Mouse (Mus musculus) Patski (cell line): Measurements from ENCODE around the gene Slc35g1. TPM values are rescaled to one million over a fixed set of nuclear protein-coding genes. Genes with fewer than 3 reads are reported as not detected.

Experiments used
- ATAC-seq: fragments of 100-300 bp; one replicate; pipeline ENCODE4 v1.8.0; 2021
- CTCF ChIA-PET: fragments of 350-600 bp; sonication (Branson Sonifier 250); formaldehyde crosslinking; loops from one replicate; lab custom pipeline; 2022; ENCODE audit warnings: inconsistent platforms; lab: Charles Lee
- POLR2A ChIA-PET: fragments of 350-600 bp; sonication (Branson Sonifier 250); formaldehyde crosslinking; loops from one replicate; lab custom pipeline; 2022; ENCODE audit warnings: antibody characterized with exemption, inconsistent platforms; lab: Charles Lee
- DNase-seq: peaks from one replicate; pipeline ENCODE4 v3.0.0-alpha.2; 2011; ENCODE audit warnings: low read depth, low spot score
- H3K27me3 ChIP-seq: fragments of 371-371 bp; one replicate; pipeline ENCODE4 v1.5.1; 2021
- CTCF ChIP-seq: fragments of 100-300 bp; IDR thresholded peaks from one replicate; pipeline ENCODE4 v1.5.1; 2021
- in situ Hi-C: fragments of 300-500 bp; cut with MboI; formaldehyde crosslinking; loops from 3 replicates; pipeline ENCODE4 v1.11.1; 2018; ENCODE audit warnings: low pct_unique_long_range_greater_than_20kb, mixed read lengths
- polyA plus RNA-seq: library from polyadenylated mRNA; unstranded; gene quantifications from one replicate; pipeline ENCODE4 v1.2.3, GENCODE M21; 2021

Slc35g1 gene
- 19.2 TPM for polyA plus RNA-seq

GRCm38 (mm10) chr19:38395701-38396632, at the start of gene Slc35g1:
Gene Slc35g1, plus strand, starts transcription at chr19:38395980.
- DNase-seq (no peak), ATAC-seq (peak; percentile 89)
- TF ChIP-seq CTCF: no peak
- ChIA-PET POLR2A (interaction anchor here (0.7 to 1.4 kb wide), 2 partner anchors 11 to 32 kb away, joined by 4 to 5 read pairs; no protein-coding TSS in a partner anchor), CTCF (interaction anchor here (0.7 to 1.9 kb wide), 5 partner anchors 17 to 67 kb away, joined by 3 to 5 read pairs (median 3); no protein-coding TSS in a partner anchor)
- H3K27me3 ChIP-seq: peaks cover 3% of the 10 kb centered on the region
- in situ Hi-C loops: no loop called here

GRCm38 (mm10) chr19:38348271-38349012, 47.3 kb upstream of the Slc35g1 start:
- no peaks in the 10 kb centered on the region for H3K27me3 ChIP-seq
- CTCF ChIA-PET: interaction anchor here (1.2 to 3.6 kb wide), 3 partner anchors 10 to 81 kb away, joined by 3 to 20 read pairs (median 4); no protein-coding TSS in a partner anchor
- POLR2A ChIA-PET: interaction anchor here (0.7 kb wide), 1 partner anchor 14 kb away, joined by 3 read pairs; no protein-coding TSS in a partner anchor
- DNase-seq: no peak
- in situ Hi-C loops: no loop called here
- peak; percentile 21 for ATAC-seq
- no peak for TF ChIP-seq CTCF

GRCm38 (mm10) chr19:38349013-38349341, 46.8 kb upstream of the Slc35g1 start:
- DNase-seq (no peak), ATAC-seq (no peak)
- TF ChIP-seq CTCF: no peak
- no peaks in the 10 kb centered on the region for H3K27me3 ChIP-seq
- in situ Hi-C loops: no loop called here
- ChIA-PET POLR2A (no interaction called here), CTCF (interaction anchor here (1.2 to 3.6 kb wide), 3 partner anchors 10 to 80 kb away, joined by 3 to 20 read pairs (median 4); no protein-coding TSS in a partner anchor)

- H3K27me3 ChIP-seq: no peaks in the 10 kb centered on the region
- no peak for ATAC-seq
- no peak for DNase-seq
- in situ Hi-C loops: loop anchor here (10.0 kb wide), 2 partner anchors 96 to 396 kb away; no protein-coding TSS in a partner anchor
- CTCF ChIA-PET: interaction anchor here (3.8 kb wide), 2 partner anchors 10 to 96 kb away, joined by 32 to 35 read pairs; no protein-coding TSS in a partner anchor
- TF ChIP-seq CTCF: no peak
- POLR2A ChIA-PET: no interaction called here
These were observed 44.6 kb upstream of the Slc35g1 start for GRCm38 (mm10) chr19:38351202-38351601.

GRCm38 (mm10) chr19:38351728-38352127, 44.1 kb upstream of the Slc35g1 start:
- no peak for TF ChIP-seq CTCF
- no peak for DNase-seq
- ATAC-seq: no peak
- ChIA-PET POLR2A (no interaction called here), CTCF (interaction anchor here (0.9 to 3.8 kb wide), 14 partner anchors 11 to 128 kb away, joined by 3 to 41 read pairs (median 6); no protein-coding TSS in a partner anchor)
- no peaks in the 10 kb centered on the region for H3K27me3 ChIP-seq
- in situ Hi-C loops: loop anchor here (10.0 kb wide), 2 partner anchors 97 to 397 kb away; no protein-coding TSS in a partner anchor

- in situ Hi-C loops: loop anchor here (10.0 kb wide), 2 partner anchors 98 to 398 kb away; no protein-coding TSS in a partner anchor
- ChIA-PET CTCF (interaction anchor here (0.5 to 3.8 kb wide), 27 partner anchors 10 to 430 kb away, joined by 3 to 41 read pairs (median 3); no protein-coding TSS in a partner anchor), POLR2A (interaction anchor here (0.6 to 1.2 kb wide), 2 partner anchors 23 to 330 kb away, joined by 3 read pairs; no protein-coding TSS in a partner anchor)
- H3K27me3 ChIP-seq: no peaks in the 10 kb centered on the region
- ATAC-seq: no peak
- TF ChIP-seq CTCF: peak; percentile 88
- DNase-seq: no peak
These were observed 43.2 kb upstream of the Slc35g1 start for GRCm38 (mm10) chr19:38352495-38353130.

- no peak for ATAC-seq
These were observed 41.5 kb upstream of the Slc35g1 start for GRCm38 (mm10) chr19:38354279-38354678.

GRCm38 (mm10) chr19:38354819-38355360, 40.9 kb upstream of the Slc35g1 start:
- CTCF ChIA-PET: interaction anchor here (0.8 to 3.8 kb wide), 5 partner anchors 14 to 131 kb away, joined by 3 to 35 read pairs (median 3); partner anchors contain the start of gene Fra10ac1
- no peaks in the 10 kb centered on the region for H3K27me3 ChIP-seq
- in situ Hi-C loops: loop anchor here (5.0 to 10.0 kb wide), 3 partner anchors 37 to 400 kb away; no protein-coding TSS in a partner anchor
- POLR2A ChIA-PET: interaction anchor here (0.7 kb wide), 2 partner anchors 117 to 349 kb away, joined by 5 read pairs; no protein-coding TSS in a partner anchor
- TF ChIP-seq CTCF: peak; percentile 48
- DNase-seq: no peak
- no peak for ATAC-seq

More at GRCm38 (mm10) chr19:38354279-38354678, 41.5 kb upstream of the Slc35g1 start:
- no peak for DNase-seq
- in situ Hi-C loops: loop anchor here (10.0 kb wide), 2 partner anchors 99 to 399 kb away; no protein-coding TSS in a partner anchor
- H3K27me3 ChIP-seq: no peaks in the 10 kb centered on the region
- no peak for TF ChIP-seq CTCF
- POLR2A ChIA-PET: interaction anchor here (0.6 kb wide), 1 partner anchor 102 kb away, joined by 3 read pairs; no protein-coding TSS in a partner anchor
- CTCF ChIA-PET: interaction anchor here (1.0 to 3.8 kb wide), 5 partner anchors 13 to 130 kb away, joined by 3 to 35 read pairs (median 6); partner anchors contain the start of gene Fra10ac1
